Mouse (Mus musculus): Measurements from ENCODE around the gene Ccdc15. TPM values are rescaled to one million over a fixed set of nuclear protein-coding genes. Genes with fewer than 3 reads are reported as not detected.

The Ccdc15 gene
- polyA plus RNA-seq, 1 experiment from 2014 or later, result 8.3 TPM

DNA sequence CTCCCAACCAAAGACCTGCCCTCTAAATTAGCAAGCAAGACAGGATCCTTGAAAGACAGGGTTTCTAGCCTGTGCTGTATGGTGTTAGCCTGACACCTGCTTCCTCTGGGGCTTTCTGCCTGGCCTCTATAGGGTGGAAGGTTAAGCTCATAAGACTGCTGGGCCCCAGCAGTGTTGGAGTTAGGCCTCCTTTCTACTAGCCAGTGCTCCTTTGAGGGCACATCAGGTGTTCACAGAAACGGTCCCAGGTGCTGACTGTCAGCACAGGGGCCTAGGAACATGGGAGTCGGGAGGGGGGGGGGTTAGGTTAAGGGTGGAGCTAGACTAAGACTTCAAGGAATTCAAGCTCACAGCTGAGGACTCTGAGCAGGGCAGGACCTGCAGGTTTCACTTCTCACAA, 102.8 kb downstream of the Ccdc15 start:
- Histone ChIP-seq H3K4me3 (no peak overlapping the region), H3K4me1 (peaks cover 12% of the 10 kb centered on the region; the same call in 1 of the 2 replicates), H3K36me3 (no peaks in the 10 kb centered on the region), H3K27ac (no peak overlapping the region), H3K27me3 (ENCODE audit: low read depth, poor library complexity, severe bottlenecking) (peaks cover 15% of the 10 kb centered on the region; the same call in 1 of the 2 replicates), H3K9me3 (replicated peaks) (no peaks in the 10 kb centered on the region)
- WGBS, result 67% methylated on average over 2 of the region's 2 CpGs
- no peak for DNase-seq (ENCODE audit: low spot score)

DNA sequence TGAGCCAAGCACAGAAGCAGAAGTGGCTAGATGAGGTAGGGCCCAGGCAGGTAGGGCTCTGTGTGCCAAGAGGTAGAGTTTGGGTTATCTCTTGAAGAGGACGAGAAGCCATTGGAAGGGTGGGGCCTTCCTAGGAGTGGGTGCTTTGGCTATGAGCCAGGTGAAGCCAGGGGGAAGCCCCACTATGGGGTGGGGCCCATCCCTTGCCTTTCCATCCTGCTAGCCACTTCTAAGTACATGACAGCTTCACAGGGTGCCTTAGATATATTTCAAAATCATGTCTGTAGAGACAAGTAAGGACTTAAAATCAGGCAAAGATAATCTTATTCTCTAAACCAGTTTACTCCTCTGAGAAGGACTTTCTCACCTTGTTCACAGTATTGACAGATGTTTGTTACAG, 103.6 kb downstream of the Ccdc15 start:
- Histone ChIP-seq H3K4me3 (no peak overlapping the region), H3K27me3 (ENCODE audit: low read depth, poor library complexity, severe bottlenecking) (peaks cover 15% of the 10 kb centered on the region; the same call in 1 of the 2 replicates), H3K27ac (no peak overlapping the region), H3K36me3 (no peaks in the 10 kb centered on the region), H3K4me1 (peaks cover 12% of the 10 kb centered on the region; the same call in 1 of the 2 replicates), H3K9me3 (replicated peaks) (no peaks in the 10 kb centered on the region)
- no peak for DNase-seq (ENCODE audit: low spot score)
- WGBS, result 72% methylated on average over 1 of the region's 1 CpGs

DNA sequence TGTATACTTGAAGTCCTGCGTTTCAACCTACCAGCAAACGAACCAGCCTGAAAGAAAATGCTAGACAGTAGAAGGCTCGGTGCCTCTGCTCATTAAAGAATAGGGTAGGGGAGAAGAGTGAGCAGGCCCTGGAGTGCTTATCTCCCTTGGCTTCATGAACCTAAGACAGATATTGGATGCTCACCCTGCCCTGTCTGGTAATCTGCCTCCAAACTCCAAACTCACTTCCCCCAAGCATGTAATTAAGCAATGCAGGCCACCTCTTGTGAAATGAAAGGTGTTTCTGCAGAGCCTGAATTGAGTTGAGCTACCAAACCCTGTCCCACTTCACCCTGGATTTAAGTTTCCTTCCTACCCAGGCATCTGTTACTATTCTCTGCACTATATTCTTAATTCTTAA, 105.5 kb downstream of the Ccdc15 start:
- Histone ChIP-seq H3K4me1 (peaks cover 6% of the 10 kb centered on the region; the same call in 1 of the 2 replicates), H3K36me3 (no peaks in the 10 kb centered on the region), H3K9me3 (replicated peaks) (no peaks in the 10 kb centered on the region), H3K27ac (no peak overlapping the region), H3K4me3 (no peak overlapping the region), H3K27me3 (ENCODE audit: low read depth, poor library complexity, severe bottlenecking) (peaks cover 15% of the 10 kb centered on the region; the same call in 1 of the 2 replicates)
- DNase-seq (ENCODE audit: low spot score), result no peak
- WGBS, result 88% methylated on average over 3 of the region's 3 CpGs

DNA sequence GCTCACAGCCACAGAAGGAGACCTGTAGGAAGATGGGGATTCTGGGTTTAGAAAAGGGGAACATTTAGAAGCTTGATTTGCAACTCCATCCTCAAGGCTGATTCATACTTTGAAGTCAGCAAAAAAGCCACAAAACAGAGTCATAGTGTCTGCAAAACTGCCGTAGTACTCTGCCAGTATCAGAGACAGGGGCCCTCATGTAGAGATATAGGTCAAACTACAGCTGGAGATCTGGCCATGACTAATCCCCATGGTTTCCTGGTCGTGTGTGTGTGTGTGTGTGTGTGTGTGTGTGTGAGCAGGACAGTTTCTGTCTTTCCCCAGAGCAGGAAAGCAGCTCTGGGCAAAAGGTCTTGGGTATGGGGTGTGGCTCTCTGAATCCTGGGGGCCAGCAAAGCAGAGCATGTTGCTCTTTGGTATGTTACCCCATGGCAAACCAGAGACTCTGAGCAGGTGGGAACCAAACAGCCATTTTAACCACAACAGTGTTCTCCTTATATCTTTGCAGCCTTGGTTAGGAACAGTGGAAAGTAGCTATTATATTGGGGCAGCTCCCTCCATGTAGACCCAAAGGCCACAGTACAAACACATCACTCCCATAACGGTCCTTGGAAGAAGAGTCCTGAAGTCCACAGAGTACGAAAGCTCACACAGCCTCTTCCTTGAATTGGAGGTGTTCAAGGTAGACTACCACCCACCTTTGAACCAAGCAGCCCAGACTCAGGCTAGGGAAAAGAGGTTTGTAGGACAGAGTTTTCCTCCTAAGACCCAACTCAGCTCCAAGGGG, 112.1 kb downstream of the Ccdc15 start:
- peaks cover 10% of the 10 kb centered on the region for H3K4me1 ChIP-seq
- H3K36me3 ChIP-seq, result no peaks in the 10 kb centered on the region
- H3K27ac ChIP-seq, result no peak overlapping the region
- 0 out of 2 replicates have a peak, but pooled peaks cover 13% of the 10 kb centered on the region for H3K27me3 ChIP-seq (ENCODE audit: low read depth, poor library complexity, severe bottlenecking)
- H3K9me3 ChIP-seq (replicated peaks), result no peaks in the 10 kb centered on the region
- 79% methylated on average over 4 of the region's 4 CpGs for WGBS
- no peak for DNase-seq (ENCODE audit: low spot score)
- no peak overlapping the region for H3K4me3 ChIP-seq

DNA sequence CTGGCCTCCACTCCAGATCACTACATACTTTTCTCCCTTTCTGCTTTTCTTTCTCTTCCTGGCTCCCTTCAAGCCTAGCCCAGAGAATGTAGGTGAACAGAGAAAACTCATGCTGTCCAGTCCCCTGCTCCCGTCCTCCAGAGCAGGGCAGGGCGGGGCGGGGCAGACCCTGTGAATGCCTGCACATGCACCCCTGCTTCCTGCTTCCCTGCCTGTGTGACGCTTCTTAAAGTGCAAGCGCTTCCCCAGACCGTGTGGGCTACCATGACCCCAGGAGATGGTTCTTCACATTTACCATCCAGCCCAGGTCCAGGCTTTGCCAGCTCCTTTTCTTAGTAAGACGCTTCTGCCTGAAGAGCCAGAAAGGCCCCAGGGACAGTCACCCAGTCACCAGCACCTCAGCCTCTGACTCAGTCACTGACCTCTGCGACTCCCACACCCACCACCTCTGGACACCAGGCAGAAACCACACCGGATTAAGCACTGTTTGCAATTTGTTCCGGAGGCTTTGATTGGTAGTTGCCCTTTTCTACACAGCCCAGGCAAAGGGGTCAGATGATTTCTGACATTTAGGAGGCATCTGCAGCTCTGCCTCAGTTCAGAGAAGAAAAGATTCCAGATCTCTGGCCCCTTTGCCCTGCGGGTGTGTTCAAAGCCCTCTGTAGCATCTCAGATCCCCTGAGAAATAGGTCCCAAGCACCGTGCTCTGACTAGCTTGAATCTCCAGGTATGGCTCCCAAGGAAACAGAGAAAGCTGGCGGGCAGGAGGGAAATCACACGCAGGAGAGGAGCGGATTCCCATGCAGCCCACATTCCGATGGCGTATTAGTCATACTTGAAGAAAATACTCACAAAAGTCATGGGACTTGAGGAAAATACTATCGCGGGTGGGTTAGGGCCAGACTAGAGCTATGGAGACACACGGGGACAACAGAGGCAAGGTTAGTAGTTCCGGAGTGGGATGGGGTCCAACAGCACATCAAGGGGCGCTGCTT, 115.7 kb downstream of the Ccdc15 start:
- H3K27me3 ChIP-seq (ENCODE audit: low read depth, poor library complexity, severe bottlenecking), result peaks cover 32% of the 10 kb centered on the region
- peaks cover 17% of the 10 kb centered on the region for H3K4me1 ChIP-seq
- 62% methylated on average over 22 of the region's 22 CpGs for WGBS
- no peak for DNase-seq (ENCODE audit: low spot score)
- H3K4me3 ChIP-seq, result no peak overlapping the region
- H3K36me3 ChIP-seq, result no peaks in the 10 kb centered on the region
- H3K9me3 ChIP-seq (replicated peaks), result no peaks in the 10 kb centered on the region
- no peak overlapping the region for H3K27ac ChIP-seq

DNA sequence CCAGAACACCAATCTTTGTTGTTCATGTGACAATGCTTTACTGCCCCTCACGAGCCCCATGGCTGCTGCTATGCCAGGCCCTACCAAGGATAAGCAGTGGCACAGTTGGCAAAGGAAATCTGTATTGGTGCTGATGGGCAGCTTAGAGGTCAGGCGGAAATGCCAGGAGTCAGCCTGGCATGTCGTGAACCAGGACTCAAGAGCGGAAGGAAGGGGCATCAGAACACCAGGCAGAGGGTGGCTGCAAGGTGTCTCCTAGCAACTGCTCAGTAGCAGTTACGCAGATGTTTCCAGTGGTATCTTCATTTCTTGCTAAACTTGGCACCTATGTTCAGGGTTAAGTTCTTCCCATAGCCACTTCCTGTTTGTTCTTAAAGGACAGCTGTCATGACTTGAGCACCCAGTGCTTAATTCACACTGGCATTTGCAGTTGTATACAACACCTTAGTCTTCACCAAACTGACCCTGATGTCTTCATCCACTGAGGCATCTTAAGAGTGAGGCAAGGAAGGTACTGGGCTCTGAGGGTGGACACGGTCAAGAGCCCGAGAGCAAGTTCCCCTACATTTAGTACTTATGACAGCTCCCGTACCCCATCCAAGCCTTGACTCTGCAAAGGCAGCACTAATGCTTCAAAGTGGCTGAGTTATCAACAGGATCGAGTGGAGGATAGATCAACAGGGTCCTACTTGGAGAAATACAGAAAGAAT, 117.6 kb downstream of the Ccdc15 start:
- Histone ChIP-seq H3K27me3 (ENCODE audit: low read depth, poor library complexity, severe bottlenecking) (peaks cover 33% of the 10 kb centered on the region), H3K9me3 (replicated peaks) (no peaks in the 10 kb centered on the region), H3K4me3 (no peak overlapping the region), H3K27ac (no peak overlapping the region), H3K4me1 (peaks cover 17% of the 10 kb centered on the region), H3K36me3 (no peaks in the 10 kb centered on the region)
- no peak for DNase-seq (ENCODE audit: low spot score)
- 91% methylated on average over 9 of the region's 9 CpGs for WGBS

DNA sequence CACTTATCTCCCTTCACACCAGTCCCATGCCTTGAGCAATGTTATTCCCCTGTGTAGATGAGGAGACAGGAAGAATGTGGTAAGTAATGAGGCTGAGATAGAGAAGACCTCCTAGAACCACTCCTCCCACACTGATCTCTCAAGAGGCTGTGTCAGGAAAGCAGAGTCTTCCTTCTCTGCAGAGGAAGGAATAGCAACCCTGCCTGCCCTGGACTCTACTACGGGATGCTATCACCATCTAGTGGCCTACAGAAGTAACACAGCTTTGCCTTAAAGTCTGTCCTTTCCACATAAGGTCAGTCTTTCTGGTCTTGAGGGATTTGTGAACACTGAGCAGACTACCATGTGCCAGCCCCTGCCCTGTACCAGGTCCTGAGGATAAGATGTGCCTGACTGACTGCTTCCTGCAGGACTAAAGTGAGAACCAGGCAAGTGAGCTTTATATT, 118.3 kb downstream of the Ccdc15 start:
- no peak overlapping the region for H3K27ac ChIP-seq
- no peaks in the 10 kb centered on the region for H3K9me3 ChIP-seq (replicated peaks)
- DNase-seq (ENCODE audit: low spot score), result peak; percentile 61
- no peaks in the 10 kb centered on the region for H3K36me3 ChIP-seq
- peaks cover 33% of the 10 kb centered on the region for H3K27me3 ChIP-seq (ENCODE audit: low read depth, poor library complexity, severe bottlenecking)
- WGBS, result 0% methylated on average over 1 of the region's 1 CpGs
- no peak overlapping the region for H3K4me3 ChIP-seq
- H3K4me1 ChIP-seq, result peaks cover 17% of the 10 kb centered on the region

Other genes starting within 250 kb of the Ccdc15 start
- gene Pknox2, start 201.0 kb downstream of the Ccdc15 start, polyA plus RNA-seq (2016; fragmentation: Nextera tagmentation; extraction: Ambion mirVana), result 6.2 and 11.7 TPM in 2 replicates
- 6.5 and 10.4 TPM in 2 replicates for gene Tmem218, start 140.2 kb downstream of the Ccdc15 start, polyA plus RNA-seq (2016; fragmentation: Nextera tagmentation; extraction: Ambion mirVana)
- gene Slc37a2, start 92.7 kb downstream of the Ccdc15 start, polyA plus RNA-seq (2016; fragmentation: Nextera tagmentation; extraction: Ambion mirVana), result 2.0 and 2.5 TPM in 2 replicates
- gene Hepacam, start 18.9 kb upstream of the Ccdc15 start, polyA plus RNA-seq (2016; fragmentation: Nextera tagmentation; extraction: Ambion mirVana), result 0.04 TPM in 1 of 2 replicates, not detected in the other
- 9.9 and 10.3 TPM in 2 replicates for gene Robo4, start 53.5 kb upstream of the Ccdc15 start, polyA plus RNA-seq (2016; fragmentation: Nextera tagmentation; extraction: Ambion mirVana)
- 0.10 TPM in 1 of 2 replicates, not detected in the other for gene Robo3, start 84.8 kb upstream of the Ccdc15 start, polyA plus RNA-seq (2016; fragmentation: Nextera tagmentation; extraction: Ambion mirVana)
- 33.1 and 38.0 TPM in 2 replicates for gene Msantd2, start 140.9 kb upstream of the Ccdc15 start, polyA plus RNA-seq (2016; fragmentation: Nextera tagmentation; extraction: Ambion mirVana)
- 33.7 and 34.3 TPM in 2 replicates for gene Esam, start 179.6 kb upstream of the Ccdc15 start, polyA plus RNA-seq (2016; fragmentation: Nextera tagmentation; extraction: Ambion mirVana)
- 0.55 and 0.74 TPM in 2 replicates for gene Vsig2, start 190.8 kb upstream of the Ccdc15 start, polyA plus RNA-seq (2016; fragmentation: Nextera tagmentation; extraction: Ambion mirVana)
- gene Nrgn, start 204.5 kb upstream of the Ccdc15 start, polyA plus RNA-seq (2016; fragmentation: Nextera tagmentation; extraction: Ambion mirVana), result 0.89 and 1.9 TPM in 2 replicates
- gene Siae, start 207.3 kb upstream of the Ccdc15 start, polyA plus RNA-seq (2016; fragmentation: Nextera tagmentation; extraction: Ambion mirVana), result 3.1 and 3.4 TPM in 2 replicates